ENCODE assay signal across 10 mouse cellular contexts in the genomic region with DNA sequence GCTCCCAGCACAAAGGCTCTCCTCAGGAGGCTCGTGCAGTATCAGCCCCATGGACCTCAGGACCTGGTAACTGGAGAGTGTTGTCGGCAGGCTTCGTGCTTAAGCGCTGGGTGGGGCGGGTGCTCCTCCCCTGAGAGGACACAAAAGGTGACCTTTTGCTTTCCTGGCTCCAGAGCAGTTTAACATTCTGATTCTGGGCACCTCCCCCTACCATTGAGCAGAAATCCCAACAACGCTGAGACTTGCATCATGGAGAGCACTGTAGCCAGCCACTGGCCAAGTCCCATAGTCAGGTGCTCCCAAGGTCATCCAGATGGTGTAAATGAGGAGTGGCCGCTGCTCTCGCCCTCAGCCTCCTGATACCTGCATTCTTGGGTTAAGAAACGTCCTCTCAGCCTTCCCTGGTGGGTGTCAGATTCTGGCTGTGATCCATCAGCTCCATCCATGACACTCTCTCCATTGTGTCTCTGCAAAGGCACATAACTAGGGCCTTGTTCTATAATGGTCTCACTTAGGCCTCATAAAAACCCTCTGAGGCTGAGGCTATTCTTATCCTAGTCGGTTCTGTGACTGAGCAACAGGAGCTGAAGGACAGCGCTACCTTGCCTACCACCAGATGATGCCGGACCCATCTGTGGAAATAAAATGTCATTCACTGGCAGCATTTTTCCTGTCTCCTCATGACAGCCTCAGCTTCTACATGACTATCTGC. TPM values are rescaled to one million over a fixed set of nuclear protein-coding genes. Genes with fewer than 3 reads are reported as not detected.
DNase-seq lines count a peak whose midpoint lies in the region; ATAC-seq and TF ChIP-seq lines count a peak whose summit lies in the region.
"Had no signal": no experiment of that assay in that cellular context is flagged by ENCODE, and none has a peak within 500 bp of the region (broad histone marks: within the 10 kb centered on the region; RNA-seq: fewer than 3 reads in every experiment).

No protein-coding gene starts in this region.

- TF ChIP-seq CTCF in intestine, postnatal 0 days (IDR thresholded peaks at IDR 0.05; ENCODE audit: low read depth): no peak

- H3K4me1 ChIP-seq in intestine, postnatal 0 days (replicated peaks; ENCODE audit: control insufficient read depth, insufficient read depth, low read length): 0 out of 2 replicates have a peak, but pooled peaks cover 5% of the 10 kb centered on the region

- H3K4me2 ChIP-seq in intestine, postnatal 0 days (replicated peaks; ENCODE audit: low read depth): no peak overlapping the region

- 0 out of 2 replicates have a peak, but pooled peaks have one; percentile 32 for ATAC-seq in intestine, postnatal 0 days
- ATAC-seq in granulocyte monocyte progenitor cell, adult 5-6 weeks (replicated peaks; ENCODE audit: poor library complexity, severe bottlenecking): no peak

- no peak overlapping the region for H3K27ac ChIP-seq in intestine, postnatal 0 days (ENCODE audit: low read depth, low read length)
- H3K27ac ChIP-seq: midbrain, embryonic 10.5 days had no signal

- H3K9me3 ChIP-seq in intestine, postnatal 0 days (ENCODE audit: control insufficient read depth): no peaks in the 10 kb centered on the region
- H3K9me3 ChIP-seq: midbrain, embryonic 10.5 days had no signal

- no peak overlapping the region for H3K4me3 ChIP-seq in intestine, postnatal 0 days (ENCODE audit: low read depth, low read length)
- H3K4me3 ChIP-seq: midbrain, embryonic 10.5 days had no signal

- 38% methylated on average over 12 of the region's 12 CpGs for WGBS in intestine, postnatal 0 days

- H3K9ac ChIP-seq in intestine, postnatal 0 days (ENCODE audit: low read depth, low read length): no peak overlapping the region

- intact Hi-C loops in left cerebral cortex, postnatal 36 days (cut with DNase I): no loop called here

- H3K36me3 ChIP-seq in intestine, postnatal 0 days (ENCODE audit: control insufficient read depth, insufficient read depth): no peaks in the 10 kb centered on the region
- H3K36me3 ChIP-seq: midbrain, embryonic 10.5 days had no signal

- H3K27me3 ChIP-seq in intestine, postnatal 0 days (replicated peaks; ENCODE audit: control insufficient read depth, insufficient read depth, low read length): no peaks in the 10 kb centered on the region

- peak; percentile 30 for DNase-seq in adrenal gland, adult 2 months
- no peak for DNase-seq in adrenal gland, postnatal 25 days
- DNase-seq in 3134 (ENCODE audit: extremely low read depth, insufficient read length, low spot score): peak; percentile 27
- peak; percentile 70 to 79 for DNase-seq in heart, adult 9 months (ENCODE audit: low spot score in 2 of 2)
- no peak for DNase-seq in thymus, postnatal 25 days
- DNase-seq in left cerebral cortex, postnatal 36 days (ENCODE audit: low spot score in 2 of 2): no peak
- DNase-seq: cerebellum, adult 11 months had no signal

RNA-seq across cellular contexts. Expression of a gene that starts 15.3 kb away (rescaled TPM):
- total RNA-seq in adrenal gland, adult 2 months (2021): 100 to 1,000 TPM in 1 of 2 experiments, 10 to 100 TPM in 1; 96.2 to 200 TPM
- 147 and 150 TPM in 2 replicates for polyA plus RNA-seq in adrenal gland, adult 2 months (2012; rRNA removed)
- 152 and 173 TPM in 2 replicates for total RNA-seq in adrenal gland, postnatal 25 days (2021)
- 185 and 190 TPM in 2 replicates for polyA plus RNA-seq in intestine, postnatal 0 days (2015; fragmentation: Nextera tagmentation; extraction: Ambion mirVana)
- 259 and 298 TPM in 2 replicates for total RNA-seq in granulocyte monocyte progenitor cell, adult 5-6 weeks (2014; fragmentation: Nextera tagmentation)
- 338 and 368 TPM in 2 replicates for total RNA-seq in granulocyte monocyte progenitor cell, adult 5-6 weeks (2017)
- total RNA-seq in left cerebral cortex, postnatal 36 days (2021): 10 to 100 TPM; 52.2 to 55.6 TPM

RNA-seq across cellular contexts. Expression of a gene that starts 56.1 kb away (rescaled TPM):
- 10 to 100 TPM; 57.7 to 66.4 TPM for total RNA-seq in adrenal gland, adult 2 months (2021)
- polyA plus RNA-seq in adrenal gland, adult 2 months (2012; rRNA removed): 55.1 and 65.8 TPM in 2 replicates
- 68.9 and 70.0 TPM in 2 replicates for total RNA-seq in adrenal gland, postnatal 25 days (2021)
- 23.1 and 25.1 TPM in 2 replicates for polyA plus RNA-seq in intestine, postnatal 0 days (2015; fragmentation: Nextera tagmentation; extraction: Ambion mirVana)
- total RNA-seq in granulocyte monocyte progenitor cell, adult 5-6 weeks (2014; fragmentation: Nextera tagmentation): 6.2 and 6.6 TPM in 2 replicates
- 3.6 and 4.4 TPM in 2 replicates for total RNA-seq in granulocyte monocyte progenitor cell, adult 5-6 weeks (2017)
- total RNA-seq in left cerebral cortex, postnatal 36 days (2021): 10 to 100 TPM; 16.9 to 19.1 TPM

Comparison
In these comparisons a context has a peak if more than half of its experiments do, and no peak if none do; other contexts are left out.
1. DNase-seq: peak in adrenal gland, adult 2 months (single experiment), 3134 (single experiment) and heart, adult 9 months (2 of 2); none in adrenal gland, postnatal 25 days (single experiment), thymus, postnatal 25 days (single experiment) and left cerebral cortex, postnatal 36 days (0 of 2).